ENCODE assay signal across 9 mouse cellular contexts in genomic region chr7:139248615-139249405, GRCm38 (mm10). TPM values are rescaled to one million over a fixed set of nuclear protein-coding genes. Genes with fewer than 3 reads are reported as not detected.
DNase-seq lines count a peak whose midpoint lies in the region; ATAC-seq lines count a peak whose summit lies in the region.
"Had no signal": no experiment of that assay in that cellular context is flagged by ENCODE, and none has a peak within 500 bp of the region (broad histone marks: within the 10 kb centered on the region; RNA-seq: fewer than 3 reads in every experiment).

No protein-coding gene starts in this region.

- no peaks in the 10 kb centered on the region for H3K9me3 ChIP-seq in kidney, embryonic 16.5 days (ENCODE audit: low read length)
- H3K9me3 ChIP-seq in heart, embryonic 12.5 days (replicated peaks): no peaks in the 10 kb centered on the region
- H3K9me3 ChIP-seq in liver, embryonic 11.5 days (ENCODE audit: control insufficient read depth, low read length): no peaks in the 10 kb centered on the region
- H3K9me3 ChIP-seq in neural tube, embryonic 14.5 days (ENCODE audit: control insufficient read depth, low read length): no peaks in the 10 kb centered on the region

- DNase-seq in kidney, adult 8-10 months: no peak
- DNase-seq in CD4-positive helper T cell, adult 2 months (ENCODE audit: low read depth, low spot score): peak; percentile 20
- peak; percentile 54 for DNase-seq in adrenal gland, postnatal 25 days
- no peak for DNase-seq in liver, embryonic 11.5 days (ENCODE audit: low spot score)
- DNase-seq in right cerebral cortex, postnatal 25 days: no peak

- no peaks in the 10 kb centered on the region for H3K36me3 ChIP-seq in kidney, embryonic 16.5 days (ENCODE audit: insufficient read depth, low read length)
- H3K36me3 ChIP-seq in heart, embryonic 12.5 days: no peaks in the 10 kb centered on the region
- no peaks in the 10 kb centered on the region for H3K36me3 ChIP-seq in liver, embryonic 11.5 days (ENCODE audit: control insufficient read depth, insufficient read depth, low read length)
- no peaks in the 10 kb centered on the region for H3K36me3 ChIP-seq in neural tube, embryonic 14.5 days (ENCODE audit: control insufficient read depth, insufficient read depth, low read length)

- under 1% methylated on average over 45 of the region's 45 CpGs for WGBS in kidney, embryonic 16.5 days
- WGBS in heart, embryonic 12.5 days: 1% methylated on average over 45 of the region's 45 CpGs
- WGBS in liver, embryonic 11.5 days: 2% methylated on average over 45 of the region's 45 CpGs
- WGBS in neural tube, embryonic 14.5 days: under 1% methylated on average over 45 of the region's 45 CpGs

- no peaks in the 10 kb centered on the region for H3K27me3 ChIP-seq in kidney, embryonic 16.5 days (ENCODE audit: insufficient read depth, low read length)
- H3K27me3 ChIP-seq in heart, embryonic 12.5 days (replicated peaks): no peaks in the 10 kb centered on the region
- peaks cover 21% of the 10 kb centered on the region for H3K27me3 ChIP-seq in liver, embryonic 11.5 days (replicated peaks; ENCODE audit: control insufficient read depth, insufficient read depth, low read length)
- 0 out of 2 replicates have a peak, but pooled peaks cover 2% of the 10 kb centered on the region for H3K27me3 ChIP-seq in neural tube, embryonic 14.5 days (ENCODE audit: control insufficient read depth, insufficient read depth, low read length)

- peak overlapping the region; percentile 69 for H3K4me3 ChIP-seq in kidney, embryonic 16.5 days (ENCODE audit: low read length)
- peak overlapping the region; percentile 68 for H3K4me3 ChIP-seq in heart, embryonic 12.5 days
- peak overlapping the region; percentile 53 for H3K4me3 ChIP-seq in liver, embryonic 11.5 days (ENCODE audit: low read depth, low read length)
- H3K4me3 ChIP-seq in neural tube, embryonic 14.5 days (ENCODE audit: low read depth, low read length): peak overlapping the region; percentile 58

- H3K4me1 ChIP-seq in kidney, embryonic 16.5 days (ENCODE audit: insufficient read depth, low read length): peaks cover 71% of the 10 kb centered on the region
- H3K4me1 ChIP-seq in heart, embryonic 12.5 days (replicated peaks): peaks cover 81% of the 10 kb centered on the region
- peaks cover 56% of the 10 kb centered on the region for H3K4me1 ChIP-seq in liver, embryonic 11.5 days (replicated peaks; ENCODE audit: control insufficient read depth, insufficient read depth, low read length)
- peaks cover 22% of the 10 kb centered on the region for H3K4me1 ChIP-seq in neural tube, embryonic 14.5 days (ENCODE audit: control insufficient read depth, insufficient read depth, low read length)

- peak overlapping the region; percentile 79 for H3K27ac ChIP-seq in kidney, embryonic 16.5 days (ENCODE audit: low read length)
- H3K27ac ChIP-seq in heart, embryonic 12.5 days (ENCODE audit: poor library complexity, severe bottlenecking): peak overlapping the region; percentile 86
- H3K27ac ChIP-seq in liver, embryonic 11.5 days (ENCODE audit: low read depth, low read length): no peak overlapping the region
- H3K27ac ChIP-seq in neural tube, embryonic 14.5 days (ENCODE audit: low read depth, low read length): no peak overlapping the region; the same call in 1 of the 2 replicates

- peak overlapping the region; percentile 87 for H3K9ac ChIP-seq in kidney, embryonic 16.5 days (replicated peaks; ENCODE audit: low read length)
- H3K9ac ChIP-seq in heart, embryonic 12.5 days: peak overlapping the region; percentile 86
- H3K9ac ChIP-seq in liver, embryonic 11.5 days (ENCODE audit: low read depth, low read length): peak overlapping the region; percentile 70
- peak overlapping the region; percentile 80 for H3K9ac ChIP-seq in neural tube, embryonic 14.5 days (replicated peaks; ENCODE audit: low read depth, low read length)

- peak overlapping the region; percentile 90 for H3K4me2 ChIP-seq in kidney, embryonic 16.5 days (replicated peaks; ENCODE audit: low read depth, low read length)
- peak overlapping the region; percentile 90 for H3K4me2 ChIP-seq in heart, embryonic 12.5 days
- H3K4me2 ChIP-seq in liver, embryonic 11.5 days: peak overlapping the region; percentile 88
- H3K4me2 ChIP-seq in neural tube, embryonic 14.5 days (ENCODE audit: low read depth, low read length): peak overlapping the region; percentile 99

- ATAC-seq in kidney, embryonic 16.5 days (ENCODE audit: low FRiP score, low TSS enrichment): no peak
- 0 out of 2 replicates have a peak, but pooled peaks have one; percentile 0 for ATAC-seq in heart, embryonic 12.5 days (ENCODE audit: insufficient number of reproducible peaks, low FRiP score)
- ATAC-seq in liver, embryonic 11.5 days (replicated peaks; ENCODE audit: low FRiP score): peak; percentile 2; the same call in 1 of the 2 replicates
- peak; percentile 1; the same call in 1 of the 2 replicates for ATAC-seq in neural tube, embryonic 14.5 days (ENCODE audit: low read depth)

RNA-seq across cellular contexts. Expression of gene Pwwp2b, which starts 0.5 kb away (rescaled TPM):
- 9.1 and 10.6 TPM in 2 replicates for polyA plus RNA-seq in kidney, embryonic 16.5 days (2015; fragmentation: Nextera tagmentation; extraction: Ambion mirVana)
- 20.9 and 25.4 TPM in 2 replicates for total RNA-seq in adrenal gland, postnatal 25 days (2021)
- polyA plus RNA-seq in heart, embryonic 12.5 days (2016; fragmentation: Nextera tagmentation; extraction: Ambion mirVana): 8.0 and 9.2 TPM in 2 replicates
- polyA plus RNA-seq in liver, embryonic 11.5 days (2014; fragmentation: Nextera tagmentation; extraction: Ambion mirVana): 3.3 and 3.5 TPM in 2 replicates
- 5.6 and 6.4 TPM in 2 replicates for polyA plus RNA-seq in neural tube, embryonic 14.5 days (2014; fragmentation: Nextera tagmentation; extraction: Ambion mirVana)

RNA-seq across cellular contexts. Expression of gene Stk32c, which starts 35.7 kb away (rescaled TPM):
- 0.26 and 0.39 TPM in 2 replicates for polyA plus RNA-seq in kidney, embryonic 16.5 days (2015; fragmentation: Nextera tagmentation; extraction: Ambion mirVana)
- 3.0 and 4.0 TPM in 2 replicates for total RNA-seq in adrenal gland, postnatal 25 days (2021)
- 0.08 TPM in 1 of 2 replicates, not detected in the other for polyA plus RNA-seq in heart, embryonic 12.5 days (2016; fragmentation: Nextera tagmentation; extraction: Ambion mirVana)
- 0.19 TPM in 1 of 2 replicates, not detected in the other for polyA plus RNA-seq in liver, embryonic 11.5 days (2014; fragmentation: Nextera tagmentation; extraction: Ambion mirVana)
- polyA plus RNA-seq in neural tube, embryonic 14.5 days (2014; fragmentation: Nextera tagmentation; extraction: Ambion mirVana): 1.5 and 1.7 TPM in 2 replicates
- total RNA-seq: neutrophil, adult 5-6 weeks had no signal

RNA-seq across cellular contexts. Expression of gene Lrrc27, which starts 36.0 kb away (rescaled TPM):
- polyA plus RNA-seq in kidney, embryonic 16.5 days (2015; fragmentation: Nextera tagmentation; extraction: Ambion mirVana): 2.8 and 3.3 TPM in 2 replicates
- total RNA-seq in adrenal gland, postnatal 25 days (2021): 5.8 and 6.3 TPM in 2 replicates
- polyA plus RNA-seq in heart, embryonic 12.5 days (2016; fragmentation: Nextera tagmentation; extraction: Ambion mirVana): 2.7 and 3.4 TPM in 2 replicates
- 2.2 and 2.6 TPM in 2 replicates for polyA plus RNA-seq in liver, embryonic 11.5 days (2014; fragmentation: Nextera tagmentation; extraction: Ambion mirVana)
- polyA plus RNA-seq in neural tube, embryonic 14.5 days (2014; fragmentation: Nextera tagmentation; extraction: Ambion mirVana): 5.1 and 6.9 TPM in 2 replicates

Comparison
In these comparisons a context has a peak if more than half of its experiments do, and no peak if none do; other contexts are left out.
1. H3K27ac ChIP-seq: peak in kidney, embryonic 16.5 days (single experiment) and heart, embryonic 12.5 days (single experiment); none in liver, embryonic 11.5 days (single experiment) and neural tube, embryonic 14.5 days (single experiment).
2. DNase-seq: peak in CD4-positive helper T cell, adult 2 months (single experiment) and adrenal gland, postnatal 25 days (single experiment); none in kidney, adult 8-10 months (0 of 2), liver, embryonic 11.5 days (single experiment) and right cerebral cortex, postnatal 25 days (single experiment).
3. Peak in every context shown above with its lines, with median percentiles within 50 percentile points of each other: H3K4me2 ChIP-seq, H3K4me3 ChIP-seq and H3K9ac ChIP-seq.